Mouse (Mus musculus): ENCODE data around the gene Moap1.

The Moap1 gene

GRCm38 (mm10) chr12:102705216-102705871, 38.1 kb downstream of the Moap1 start:
- DNase-seq (ENCODE audit: low spot score) = peak; percentile 76

GRCm38 (mm10) chr12:102704457-102705198, 38.8 kb downstream of the Moap1 start, which contains the start of gene Itpk1:
Gene Itpk1 (minus strand): TSS chr12:102704930.
- DNase-seq (ENCODE audit: low spot score) = no peak

GRCm38 (mm10) chr12:102703921-102704408, 39.5 kb downstream of the Moap1 start:
- no peak for DNase-seq (ENCODE audit: low spot score)

GRCm38 (mm10) chr12:102703441-102703840, 40.0 kb downstream of the Moap1 start:
- DNase-seq (ENCODE audit: low spot score) = no peak

GRCm38 (mm10) chr12:102703111-102703412, 40.4 kb downstream of the Moap1 start:
- DNase-seq (ENCODE audit: low spot score) = no peak

- DNase-seq (ENCODE audit: low spot score) = peak; percentile 56
These were observed 40.9 kb downstream of the Moap1 start for GRCm38 (mm10) chr12:102702356-102703110.

GRCm38 (mm10) chr12:102701691-102702207, 41.7 kb downstream of the Moap1 start:
- DNase-seq (ENCODE audit: low spot score) = no peak

- no peak for DNase-seq (ENCODE audit: low spot score)
These were observed 43.0 kb downstream of the Moap1 start for GRCm38 (mm10) chr12:102700453-102700852.

- DNase-seq (ENCODE audit: low spot score) = no peak
These were observed 44.3 kb downstream of the Moap1 start for GRCm38 (mm10) chr12:102699156-102699555.

- no peak for DNase-seq (ENCODE audit: low spot score)
These were observed 45.3 kb downstream of the Moap1 start for GRCm38 (mm10) chr12:102698089-102698684.

- DNase-seq (ENCODE audit: low spot score) = no peak
These were observed 46.1 kb downstream of the Moap1 start for GRCm38 (mm10) chr12:102697381-102697780.

- no peak for DNase-seq (ENCODE audit: low spot score)
These were observed 46.7 kb downstream of the Moap1 start for GRCm38 (mm10) chr12:102696635-102697354.

GRCm38 (mm10) chr12:102695369-102696239, 47.9 kb downstream of the Moap1 start:
- no peak for DNase-seq (ENCODE audit: low spot score)

All from urinary bladder, postnatal 10 days (tissue).